Mouse (Mus musculus) embryonic facial prominence, embryonic 14.5 days (tissue): ENCODE data around the gene Pcyt1a. TPM values are rescaled to one million over a fixed set of nuclear protein-coding genes. Genes with fewer than 3 reads are reported as not detected.

Experiments
- ATAC-seq: fragments of 200-750 bp; cut with Nextera tagmentation; 2 replicates; pipeline ENCODE4 v1.8.0; 2017; ENCODE audit warnings: low read depth, moderate number of reproducible peaks, moderate TSS enrichment
- DNase-seq: peaks from one replicate; pipeline ENCODE4 v3.0.0-alpha.2; 2015; ENCODE audit warnings: low spot score
- H3K27ac ChIP-seq: fragments of 300-500 bp; sonication (generic); replicated peaks from 2 replicates; pipeline ENCODE4 v1.5.1; 2014; ENCODE audit warnings: low read depth, mild to moderate bottlenecking, low read length, moderate library complexity
- H3K27me3 ChIP-seq: fragments of 300-500 bp; sonication (generic); replicated peaks from 2 replicates; pipeline ENCODE4 v1.6.1; 2014; ENCODE audit warnings: low read length; ENCODE audit not compliant: control insufficient read depth, insufficient read depth
- H3K36me3 ChIP-seq: fragments of 300-500 bp; sonication (generic); 2 replicates; pipeline ENCODE4 v1.6.1; 2014; ENCODE audit warnings: low read length, mixed read lengths; ENCODE audit not compliant: control insufficient read depth, insufficient read depth
- H3K4me1 ChIP-seq: fragments of 300-500 bp; sonication (generic); 2 replicates; pipeline ENCODE4 v1.6.1; 2014; ENCODE audit warnings: antibody characterized with exemption, low read length; ENCODE audit not compliant: control insufficient read depth, insufficient read depth
- H3K4me2 ChIP-seq: fragments of 300-500 bp; sonication (generic); 2 replicates; pipeline ENCODE4 v1.6.1; 2014; ENCODE audit warnings: low read depth, mild to moderate bottlenecking, low read length, moderate library complexity, mixed read lengths
- H3K4me3 ChIP-seq: fragments of 300-500 bp; sonication (generic); 2 replicates; pipeline ENCODE4 v1.5.1; 2014; ENCODE audit warnings: low read depth, mild to moderate bottlenecking, low read length
- H3K9ac ChIP-seq: fragments of 300-500 bp; sonication (generic); 2 replicates; pipeline ENCODE4 v1.6.1; 2014; ENCODE audit warnings: low read depth, mild to moderate bottlenecking, low read length, moderate library complexity, mixed read lengths
- H3K9me3 ChIP-seq: fragments of 300-500 bp; sonication (generic); 2 replicates; pipeline ENCODE4 v1.6.1; 2016; ENCODE audit warnings: low read length; ENCODE audit not compliant: control insufficient read depth
- WGBS: fragments of 180-500 bp; shearing (Covaris S2); extraction: QIAGEN DNeasy Blood & Tissue Kit; methylation state at CpG from one replicate; pipeline ENCODE4 v1.1.7; 2014; 5-methylcytosine and 5-hydroxymethylcytosine counted together
- polyA plus RNA-seq: library from polyadenylated mRNA; unstranded; fragments of >200 nt; fragmentation: Nextera tagmentation; extraction: Ambion mirVana; gene quantifications from 2 replicates; pipeline ENCODE4 v1.2.1, GENCODE M21; 2014

Pcyt1a gene
- 43.2 and 45.7 TPM in 2 replicates for polyA plus RNA-seq

- DNase-seq (peak; percentile 97), ATAC-seq (peak; percentile 99)
- Histone ChIP-seq H3K9me3 (no peaks in the 10 kb centered on the region), H3K9ac (peak within 1 kb of the TSS; percentile 81), H3K4me3 (peak within 1 kb of the TSS; percentile 85), H3K27ac (peak within 1 kb of the TSS; percentile 88), H3K4me1 (peaks cover 11% of the 10 kb centered on the region; the same call in 1 of the 2 replicates), H3K4me2 (peak within 1 kb of the TSS; percentile 85), H3K36me3 (no peaks in the 10 kb centered on the region), H3K27me3 (no peaks in the 10 kb centered on the region)
- WGBS = under 1% methylated on average over 39 of the region's 54 CpGs
Measured at GRCm38 (mm10) chr16:32430474-32431046, at the start of gene Pcyt1a. Gene Pcyt1a (plus strand): TSS chr16:32430921.

- Histone ChIP-seq H3K27me3 (no peaks in the 10 kb centered on the region), H3K9me3 (no peaks in the 10 kb centered on the region), H3K36me3 (peaks cover 84% of the 10 kb centered on the region)
Measured at GRCm38 (mm10) chr16:32382901-32383300, 47.8 kb upstream of the Pcyt1a start.

GRCm38 (mm10) chr16:32384885-32385284, 45.8 kb upstream of the Pcyt1a start:
- no peaks in the 10 kb centered on the region for H3K27me3 ChIP-seq
- H3K4me2 ChIP-seq = no peak overlapping the region
- no peak overlapping the region for H3K27ac ChIP-seq
- H3K4me1 ChIP-seq = no peaks in the 10 kb centered on the region
- WGBS = 84% methylated on average over 2 of the region's 2 CpGs
- peaks cover 73% of the 10 kb centered on the region for H3K36me3 ChIP-seq
- no peak for ATAC-seq
- H3K4me3 ChIP-seq = no peak overlapping the region
- H3K9ac ChIP-seq = no peak overlapping the region
- no peak for DNase-seq
- H3K9me3 ChIP-seq = no peaks in the 10 kb centered on the region

More at GRCm38 (mm10) chr16:32382901-32383300, 47.8 kb upstream of the Pcyt1a start:
- Histone ChIP-seq H3K27ac (no peak overlapping the region), H3K4me2 (no peak overlapping the region), H3K4me3 (no peak overlapping the region), H3K4me1 (no peaks in the 10 kb centered on the region), H3K9ac (no peak overlapping the region)
- ATAC-seq = no peak
- no peak for DNase-seq

GRCm38 (mm10) chr16:32386826-32387225, 43.9 kb upstream of the Pcyt1a start:
- Histone ChIP-seq H3K27ac (no peak overlapping the region), H3K36me3 (peaks cover 73% of the 10 kb centered on the region), H3K9me3 (no peaks in the 10 kb centered on the region), H3K9ac (no peak overlapping the region), H3K4me1 (no peaks in the 10 kb centered on the region), H3K4me3 (no peak overlapping the region), H3K27me3 (no peaks in the 10 kb centered on the region), H3K4me2 (no peak overlapping the region)
- ATAC-seq (no peak), DNase-seq (no peak)
- 86% methylated on average over 3 of the region's 3 CpGs for WGBS

- H3K9ac ChIP-seq = no peak overlapping the region
- DNase-seq = no peak
- H3K36me3 ChIP-seq = peaks cover 67% of the 10 kb centered on the region
- no peak for ATAC-seq
- H3K27me3 ChIP-seq = no peaks in the 10 kb centered on the region
- H3K4me3 ChIP-seq = no peak overlapping the region
- no peaks in the 10 kb centered on the region for H3K4me1 ChIP-seq
- no peak overlapping the region for H3K27ac ChIP-seq
- no peak overlapping the region for H3K4me2 ChIP-seq
- H3K9me3 ChIP-seq = no peaks in the 10 kb centered on the region
Measured at GRCm38 (mm10) chr16:32389049-32389448, 41.7 kb upstream of the Pcyt1a start.

- DNase-seq = no peak
Measured at GRCm38 (mm10) chr16:32389841-32390240, 40.9 kb upstream of the Pcyt1a start.

GRCm38 (mm10) chr16:32390882-32391281, 39.8 kb upstream of the Pcyt1a start:
- Histone ChIP-seq H3K9me3 (no peaks in the 10 kb centered on the region), H3K27ac (no peak overlapping the region), H3K4me2 (no peak overlapping the region), H3K27me3 (no peaks in the 10 kb centered on the region), H3K4me3 (no peak overlapping the region), H3K4me1 (no peaks in the 10 kb centered on the region; the same call in 1 of the 2 replicates), H3K9ac (no peak overlapping the region), H3K36me3 (peaks cover 53% of the 10 kb centered on the region)
- 96% methylated on average over 3 of the region's 3 CpGs for WGBS
- DNase-seq = no peak
- no peak for ATAC-seq

More at GRCm38 (mm10) chr16:32389841-32390240, 40.9 kb upstream of the Pcyt1a start:
- Histone ChIP-seq H3K9me3 (no peaks in the 10 kb centered on the region), H3K27ac (no peak overlapping the region), H3K36me3 (peaks cover 63% of the 10 kb centered on the region), H3K9ac (no peak overlapping the region), H3K4me1 (no peaks in the 10 kb centered on the region), H3K4me3 (no peak overlapping the region), H3K27me3 (no peaks in the 10 kb centered on the region), H3K4me2 (no peak overlapping the region)
- WGBS = 84% methylated on average over 3 of the region's 3 CpGs
- ATAC-seq = no peak

- Histone ChIP-seq H3K27ac (peak overlapping the region; percentile 67), H3K36me3 (peaks cover 26% of the 10 kb centered on the region), H3K4me2 (no peak overlapping the region), H3K9me3 (no peaks in the 10 kb centered on the region), H3K27me3 (no peaks in the 10 kb centered on the region), H3K4me3 (no peak overlapping the region), H3K4me1 (no peaks in the 10 kb centered on the region; the same call in 1 of the 2 replicates), H3K9ac (no peak overlapping the region)
- DNase-seq (no peak), ATAC-seq (no peak)
- 47% methylated on average over 6 of the region's 6 CpGs for WGBS
Measured at GRCm38 (mm10) chr16:32395679-32396540, 34.8 kb upstream of the Pcyt1a start.
